Mouse (Mus musculus) embryonic fibroblast, embryonic 13.5 days (primary cell): ENCODE data around the gene Hes5. TPM values are rescaled to one million over a fixed set of nuclear protein-coding genes. Genes with fewer than 3 reads are reported as not detected.

Source experiments
- H3K27ac ChIP-seq: 2 replicates; pipeline ENCODE4 v1.5.1; 2012; ENCODE audit warnings: low read length, control low read depth, inconsistent platforms; ENCODE audit not compliant: insufficient read depth
- H3K4me1 ChIP-seq: 2 replicates; pipeline ENCODE4 v1.6.1; 2011; ENCODE audit warnings: low read length; ENCODE audit not compliant: control insufficient read depth, insufficient read depth
- H3K4me3 ChIP-seq: 2 replicates; pipeline ENCODE4 v1.5.1; 2011; ENCODE audit warnings: mild to moderate bottlenecking, control low read depth, low read length; ENCODE audit not compliant: insufficient read depth
- CTCF ChIP-seq: IDR thresholded peaks from 2 replicates; pipeline ENCODE4 v1.5.1; 2011; ENCODE audit warnings: mild to moderate bottlenecking, control low read depth, low read length, moderate library complexity, borderline replicate concordance; ENCODE audit not compliant: insufficient read depth
- POLR2A ChIP-seq: IDR thresholded peaks from 2 replicates; pipeline ENCODE4 v1.6.1; 2011; ENCODE audit warnings: low read depth, mild to moderate bottlenecking, control low read depth, low read length, moderate library complexity
- polyA plus RNA-seq: library from polyadenylated mRNA; stranded (reverse); fragments of >200 nt; gene quantifications from 2 replicates; pipeline ENCODE4 v1.2.4, GENCODE M21; 2011; ENCODE audit warnings: low read depth; ENCODE audit not compliant: missing spikeins, insufficient read length

Gene Hes5
- polyA plus RNA-seq, 1 experiment = not detected

DNA sequence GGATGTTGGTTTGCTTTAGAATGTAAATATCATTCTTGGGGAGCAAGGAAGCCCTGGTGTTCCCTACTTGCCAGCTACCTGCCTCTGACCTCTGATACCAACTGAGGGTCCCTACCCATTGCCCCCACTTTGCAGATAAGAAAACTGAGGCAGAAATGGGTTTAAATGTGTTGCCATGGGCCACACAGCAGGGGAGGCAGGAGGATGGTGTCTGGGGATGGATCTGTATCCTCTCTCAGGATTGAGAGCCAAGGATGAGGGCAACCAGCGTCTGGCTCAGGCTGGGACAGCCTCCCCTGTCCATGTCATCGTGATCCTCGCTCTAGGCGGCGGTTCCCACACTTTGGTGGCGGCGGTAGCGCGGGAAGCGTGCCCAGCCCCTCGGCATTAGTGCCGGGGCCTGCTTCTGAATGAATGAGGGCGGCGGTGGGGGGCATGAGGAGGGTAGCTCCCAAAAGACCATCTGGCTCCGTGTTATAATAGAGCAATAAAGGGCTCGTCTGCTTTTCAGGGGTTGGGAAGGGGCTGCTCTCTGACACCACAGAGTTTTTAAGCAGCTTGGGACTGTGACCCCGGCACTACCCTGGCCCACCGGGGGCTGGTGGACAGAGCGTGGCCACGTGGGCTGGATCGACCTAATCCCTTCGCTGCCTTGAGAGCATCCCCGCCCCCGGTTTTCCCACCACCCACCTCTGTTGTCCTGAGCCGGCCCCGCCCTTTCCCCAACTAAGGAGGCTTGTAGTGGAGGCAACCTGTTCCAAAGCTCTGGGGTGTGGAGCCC lies 8.1 kb upstream of the Hes5 start:
- Histone ChIP-seq H3K4me3 (no peak overlapping the region), H3K4me1 (no peaks in the 10 kb centered on the region), H3K27ac (no peak overlapping the region)
- no peak for TF ChIP-seq POLR2A
- no peak for TF ChIP-seq CTCF

DNA sequence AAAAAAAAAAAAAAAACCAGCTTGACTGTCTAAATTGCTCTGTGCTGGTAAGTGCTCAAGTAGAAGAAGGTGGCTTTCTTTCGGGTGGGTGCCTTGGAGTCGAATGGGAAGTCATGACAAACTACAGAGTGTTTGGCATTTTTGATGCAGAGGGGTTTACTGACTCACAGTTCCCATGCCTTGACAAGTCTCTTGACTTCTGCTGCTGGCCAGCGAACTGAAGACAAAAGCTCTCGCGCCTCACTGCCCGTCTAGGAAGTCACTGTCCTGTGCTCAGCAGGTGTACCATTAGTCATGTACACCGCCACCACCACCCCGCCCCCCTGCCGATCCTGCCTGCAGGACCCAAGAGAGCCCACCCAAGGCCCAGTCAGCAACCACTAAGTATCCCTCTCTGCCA lies 4.1 kb upstream of the Hes5 start:
- no peak for TF ChIP-seq POLR2A
- no peak for TF ChIP-seq CTCF
- H3K4me3 ChIP-seq = no peak overlapping the region
- H3K27ac ChIP-seq = no peak overlapping the region
- no peaks in the 10 kb centered on the region for H3K4me1 ChIP-seq

DNA sequence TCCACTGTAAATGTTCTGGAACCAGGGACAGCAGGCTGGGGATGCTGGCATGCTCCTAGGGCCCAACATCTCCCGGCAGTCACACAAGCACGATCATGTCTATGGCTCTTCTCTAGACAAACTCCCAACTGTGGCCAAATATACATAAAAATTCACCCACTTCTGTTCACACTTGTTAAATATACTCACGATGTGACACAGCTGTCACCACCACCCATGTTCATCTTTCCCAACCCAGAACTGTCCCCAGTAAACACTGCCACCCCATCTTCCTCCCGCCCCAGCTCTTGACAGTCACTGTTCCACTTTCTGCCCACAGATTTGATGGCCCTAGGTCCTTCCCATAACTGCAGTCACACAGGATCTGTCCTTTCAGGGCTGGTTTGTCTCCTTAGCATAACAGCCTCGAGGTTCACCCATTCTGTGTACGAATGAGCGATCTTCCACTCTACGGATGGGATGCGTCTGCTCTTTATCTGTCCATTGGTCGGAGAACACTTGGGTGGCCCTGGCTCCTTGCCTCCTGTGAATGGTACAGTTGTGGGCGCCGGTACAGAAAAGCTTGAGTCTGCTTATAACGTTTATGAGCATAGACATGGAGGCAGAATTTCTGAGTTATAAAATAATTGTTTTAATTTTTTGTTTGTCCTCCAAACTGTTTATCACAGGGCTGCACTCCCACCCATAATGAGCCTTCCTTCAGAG lies 3.3 kb upstream of the Hes5 start:
- no peak overlapping the region for H3K4me3 ChIP-seq
- no peaks in the 10 kb centered on the region for H3K4me1 ChIP-seq
- TF ChIP-seq POLR2A (no peak), CTCF (no peak)
- no peak overlapping the region for H3K27ac ChIP-seq

DNA sequence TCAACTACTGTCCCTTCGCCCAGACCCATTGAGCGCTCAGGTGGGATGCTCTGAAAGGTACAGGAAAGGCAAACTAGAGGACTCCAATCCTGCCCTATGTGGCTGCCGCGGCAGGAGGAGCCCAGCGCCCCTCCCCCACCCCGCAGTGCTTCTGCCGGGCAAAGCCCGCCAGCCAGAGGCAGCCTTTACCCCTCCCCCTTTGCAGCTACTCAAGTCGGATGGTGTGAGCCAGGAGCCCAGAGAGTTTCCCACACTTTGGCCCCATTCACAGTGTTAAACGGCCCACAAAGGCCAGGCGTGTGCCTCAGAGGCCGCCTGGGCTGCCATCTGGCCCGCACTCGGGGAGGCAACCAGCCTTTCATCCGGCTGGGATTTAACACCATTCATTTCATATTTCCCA lies 2.6 kb upstream of the Hes5 start:
- Histone ChIP-seq H3K27ac (no peak overlapping the region), H3K4me1 (no peaks in the 10 kb centered on the region), H3K4me3 (no peak overlapping the region)
- no peak for TF ChIP-seq CTCF
- no peak for TF ChIP-seq POLR2A

DNA sequence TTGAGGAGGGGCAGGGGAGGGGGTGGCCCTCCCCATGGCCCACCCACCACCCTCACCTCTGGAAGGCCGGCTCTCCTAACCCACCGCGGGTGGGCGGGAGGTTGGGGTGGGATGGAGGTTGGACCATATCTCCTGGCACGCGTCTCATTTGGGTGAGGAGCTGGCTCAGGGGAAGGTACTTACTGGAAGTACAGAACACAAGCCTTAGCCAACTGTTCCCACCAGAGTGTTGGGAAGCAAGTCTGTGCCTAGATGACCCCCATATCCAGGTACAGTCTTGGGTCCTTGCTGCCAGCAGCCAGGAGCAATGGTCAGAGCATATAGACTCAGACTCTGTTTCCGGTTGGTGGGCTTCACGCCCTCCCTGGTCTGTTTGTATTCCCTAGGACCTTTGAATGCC lies 2.1 kb upstream of the Hes5 start:
- TF ChIP-seq CTCF = no peak
- no peak for TF ChIP-seq POLR2A
- no peak overlapping the region for H3K27ac ChIP-seq
- no peaks in the 10 kb centered on the region for H3K4me1 ChIP-seq
- H3K4me3 ChIP-seq = no peak overlapping the region

DNA sequence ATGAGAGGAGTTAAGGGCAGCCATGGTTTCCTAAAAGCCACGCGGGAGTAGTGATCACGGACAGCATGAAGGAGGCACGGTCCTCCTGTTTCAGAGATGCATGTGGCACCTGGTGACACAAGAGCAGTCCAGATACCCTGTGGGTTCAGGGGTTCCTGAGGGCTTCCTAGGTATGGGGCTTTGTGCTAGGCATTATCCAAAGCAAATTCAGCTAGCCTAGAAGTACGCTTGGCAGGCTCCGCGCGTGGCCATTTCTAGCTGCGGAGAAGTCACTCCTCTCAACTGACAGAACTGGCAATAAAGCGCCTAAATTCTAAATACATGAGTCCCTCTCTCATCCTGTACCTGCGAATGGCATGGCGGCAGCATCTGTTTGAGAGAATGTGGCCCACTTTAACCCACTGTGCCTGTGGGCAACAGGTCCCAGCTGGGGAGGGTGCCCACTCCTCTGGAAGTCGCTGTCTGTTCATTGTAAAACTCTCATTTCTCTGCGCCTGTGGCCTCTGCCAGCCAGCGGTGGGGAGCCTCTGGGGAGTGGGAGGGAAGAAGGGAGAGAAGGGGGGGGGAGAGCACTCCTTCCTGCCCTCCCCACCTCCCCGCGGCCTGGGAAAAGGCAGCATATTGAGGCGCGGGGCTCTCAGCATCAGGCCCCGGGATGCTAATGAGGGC lies 568 bp upstream of the Hes5 start:
- Histone ChIP-seq H3K4me3 (no peak overlapping the region), H3K4me1 (no peaks in the 10 kb centered on the region), H3K27ac (no peak overlapping the region)
- no peak for TF ChIP-seq CTCF
- TF ChIP-seq POLR2A = no peak

DNA sequence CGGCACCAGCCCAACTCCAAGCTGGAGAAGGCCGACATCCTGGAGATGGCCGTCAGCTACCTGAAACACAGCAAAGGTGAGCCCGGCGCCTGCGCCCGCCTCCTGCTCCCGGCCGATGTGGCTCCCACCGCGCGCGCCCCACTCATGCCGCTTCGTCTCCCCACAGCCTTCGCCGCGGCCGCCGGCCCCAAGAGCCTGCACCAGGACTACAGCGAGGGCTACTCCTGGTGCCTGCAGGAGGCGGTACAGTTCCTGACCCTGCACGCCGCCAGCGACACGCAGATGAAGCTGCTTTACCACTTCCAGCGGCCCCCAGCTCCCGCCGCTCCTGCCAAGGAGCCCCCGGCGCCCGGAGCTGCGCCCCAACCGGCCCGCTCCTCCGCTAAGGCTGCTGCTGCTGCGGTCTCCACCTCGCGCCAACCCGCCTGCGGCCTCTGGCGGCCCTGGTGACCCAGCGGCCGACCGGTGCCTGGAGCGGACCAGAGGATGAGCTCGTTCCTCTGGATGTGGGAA lies 559 bp downstream of the Hes5 start:
- TF ChIP-seq CTCF (peak; percentile 24; the same call in 1 of the 2 replicates), POLR2A (no peak)
- Histone ChIP-seq H3K4me1 (no peaks in the 10 kb centered on the region), H3K4me3 (0 out of 2 replicates have a peak overlapping the region, but pooled peaks have one; percentile 15), H3K27ac (no peak overlapping the region)

DNA sequence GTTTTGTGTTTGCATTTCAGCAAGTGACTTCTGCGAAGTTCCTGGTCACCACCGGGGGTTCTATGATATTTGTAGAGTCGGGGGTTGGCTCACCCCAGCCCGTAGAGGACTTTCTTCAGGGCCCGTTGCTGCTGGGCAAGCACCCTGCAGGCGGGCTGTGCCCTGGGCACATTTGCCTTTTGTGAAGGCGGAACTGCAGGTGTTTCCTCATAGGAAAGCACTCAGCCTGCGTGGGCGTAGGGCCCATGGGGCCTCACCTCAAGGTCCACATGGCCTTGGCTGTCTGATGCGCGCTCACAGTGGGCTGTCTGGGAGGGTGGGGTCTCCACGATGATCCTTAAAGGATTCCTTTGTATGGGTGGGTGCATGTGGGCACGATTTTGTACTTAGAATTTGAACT lies 1.2 kb downstream of the Hes5 start:
- H3K27ac ChIP-seq = no peak overlapping the region
- H3K4me1 ChIP-seq = no peaks in the 10 kb centered on the region
- TF ChIP-seq POLR2A = no peak
- TF ChIP-seq CTCF = no peak
- H3K4me3 ChIP-seq = no peak overlapping the region

DNA sequence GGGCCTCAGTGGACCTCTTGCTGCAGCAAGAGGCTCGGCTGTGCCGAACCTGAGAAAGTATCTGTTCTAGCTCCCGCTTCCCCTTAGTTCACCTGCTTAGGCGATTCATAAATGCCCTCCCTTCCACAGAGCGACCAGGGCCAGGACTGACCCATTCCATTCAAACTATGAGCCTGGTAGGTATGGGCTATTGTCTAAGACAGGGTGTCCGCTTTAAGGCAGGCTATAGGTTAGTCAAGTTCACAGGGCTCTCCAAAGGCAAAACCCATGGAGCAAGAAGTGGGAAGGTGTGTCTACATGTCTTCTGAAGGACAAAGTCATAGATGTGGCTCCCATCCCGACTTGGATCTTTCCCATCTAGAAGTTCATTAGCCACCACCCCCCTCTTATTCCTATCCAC lies 2.0 kb downstream of the Hes5 start:
- no peak for TF ChIP-seq POLR2A
- TF ChIP-seq CTCF = no peak
- Histone ChIP-seq H3K4me1 (no peaks in the 10 kb centered on the region), H3K27ac (no peak overlapping the region), H3K4me3 (no peak overlapping the region)
